Mouse (Mus musculus): ENCODE measurements around the gene Opa1. TPM values are rescaled to one million over a fixed set of nuclear protein-coding genes. Genes with fewer than 3 reads are reported as not detected.

Opa1 gene
- polyA plus RNA-seq, 1 experiment = 11.9 TPM

DNA sequence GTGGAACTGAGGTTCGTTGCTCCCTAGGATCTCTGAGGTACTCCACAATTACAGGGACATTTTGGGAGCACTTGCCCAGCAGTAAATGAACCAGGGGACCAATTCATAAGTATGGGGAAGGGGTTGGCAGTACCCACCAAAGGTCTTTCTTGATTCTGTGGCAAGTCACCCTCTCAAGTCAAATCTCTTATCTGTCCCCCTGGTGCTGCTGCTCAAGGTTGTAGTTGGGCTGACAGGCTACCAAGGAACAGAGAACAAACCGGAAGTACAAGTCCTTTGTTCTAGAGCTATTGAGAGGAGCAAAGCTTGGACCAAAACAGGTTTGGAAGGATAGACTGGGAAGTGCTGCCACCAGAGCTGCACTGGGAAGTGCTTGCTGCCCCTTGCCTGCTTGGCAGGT lies 105.0 kb downstream of the Opa1 start:
- no peak overlapping the region for H3K4me3 ChIP-seq (ENCODE audit: control insufficient read depth, insufficient read depth, low read length)
- 82% methylated on average over 2 of the region's 2 CpGs for WGBS

DNA sequence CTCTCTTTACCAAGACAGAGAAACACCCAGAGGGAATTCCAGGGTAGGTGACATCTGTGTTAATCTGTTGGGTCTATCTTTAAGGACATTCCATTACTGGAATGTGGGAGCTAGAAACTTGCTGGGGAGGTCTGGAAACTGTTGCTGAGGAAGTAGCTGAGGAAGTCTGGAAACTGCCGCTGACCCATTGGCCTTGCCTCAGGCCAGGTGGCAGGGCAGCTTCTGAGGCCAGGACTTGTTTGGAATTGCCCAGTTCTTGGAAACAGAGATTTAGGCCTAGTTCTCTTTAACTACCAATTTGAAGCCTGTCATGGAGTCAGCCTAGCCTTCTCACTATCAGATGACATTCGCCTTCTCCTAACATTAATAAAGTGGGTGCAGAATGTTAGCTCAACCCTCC lies 105.5 kb downstream of the Opa1 start:
- Histone ChIP-seq H3K36me3 (ENCODE audit: control insufficient read depth, insufficient read depth, low read length) (no peaks in the 10 kb centered on the region), H3K27me3 (ENCODE audit: control insufficient read depth, insufficient read depth, low read length) (no peaks in the 10 kb centered on the region), H3K4me3 (ENCODE audit: control insufficient read depth, insufficient read depth, low read length) (no peak overlapping the region), H3K27ac (ENCODE audit: control insufficient read depth, insufficient read depth, low read length) (no peak overlapping the region), H3K4me1 (replicated peaks; ENCODE audit: control insufficient read depth, insufficient read depth, low read length) (no peaks in the 10 kb centered on the region)
- 98% methylated on average over 2 of the region's 2 CpGs for WGBS
- no peak for DNase-seq
- no peak for TF ChIP-seq POLR2A (IDR thresholded peaks at IDR 0.05; ENCODE audit: control insufficient read depth, extremely low read depth, insufficient read depth, low read length, poor library complexity)
- TF ChIP-seq CTCF (IDR thresholded peaks at IDR 0.05; ENCODE audit: borderline replicate concordance, control insufficient read depth, extremely low read depth, insufficient read depth, low read length, poor library complexity) = no peak

More for the DNA sequence above, 105.0 kb downstream of the Opa1 start:
- no peak overlapping the region for H3K27ac ChIP-seq (ENCODE audit: control insufficient read depth, insufficient read depth, low read length)
- H3K27me3 ChIP-seq (ENCODE audit: control insufficient read depth, insufficient read depth, low read length) = no peaks in the 10 kb centered on the region
- TF ChIP-seq CTCF (IDR thresholded peaks at IDR 0.05; ENCODE audit: borderline replicate concordance, control insufficient read depth, extremely low read depth, insufficient read depth, low read length, poor library complexity) (no peak), POLR2A (IDR thresholded peaks at IDR 0.05; ENCODE audit: control insufficient read depth, extremely low read depth, insufficient read depth, low read length, poor library complexity) (no peak)
- no peaks in the 10 kb centered on the region for H3K4me1 ChIP-seq (replicated peaks; ENCODE audit: control insufficient read depth, insufficient read depth, low read length)
- H3K36me3 ChIP-seq (ENCODE audit: control insufficient read depth, insufficient read depth, low read length) = no peaks in the 10 kb centered on the region
- no peak for DNase-seq

DNA sequence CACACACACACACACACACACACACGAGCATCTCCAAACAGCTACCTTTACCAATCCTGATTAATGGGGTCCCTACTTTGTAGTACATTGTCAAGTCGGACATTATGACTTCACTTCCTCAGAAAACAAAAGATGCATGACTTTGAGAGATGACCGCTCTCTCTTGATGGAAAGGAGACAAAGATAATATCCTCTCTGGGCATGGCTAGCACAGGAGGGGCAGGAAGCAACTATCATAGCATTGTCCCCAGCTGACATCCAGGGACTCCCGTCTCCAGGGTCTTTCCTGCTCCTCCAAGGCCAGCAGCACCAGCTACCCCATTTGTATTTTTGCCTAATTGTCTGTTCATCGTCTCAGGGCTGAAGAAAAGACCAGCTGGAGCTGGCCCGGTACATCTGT lies 107.0 kb downstream of the Opa1 start:
- no peaks in the 10 kb centered on the region for H3K36me3 ChIP-seq (ENCODE audit: control insufficient read depth, insufficient read depth, low read length)
- 91% methylated on average over 6 of the region's 6 CpGs for WGBS
- H3K4me3 ChIP-seq (ENCODE audit: control insufficient read depth, insufficient read depth, low read length) = no peak overlapping the region
- no peak for DNase-seq
- no peaks in the 10 kb centered on the region for H3K27me3 ChIP-seq (ENCODE audit: control insufficient read depth, insufficient read depth, low read length)
- H3K27ac ChIP-seq (ENCODE audit: control insufficient read depth, insufficient read depth, low read length) = no peak overlapping the region
- no peaks in the 10 kb centered on the region for H3K4me1 ChIP-seq (replicated peaks; ENCODE audit: control insufficient read depth, insufficient read depth, low read length)
- TF ChIP-seq POLR2A (IDR thresholded peaks at IDR 0.05; ENCODE audit: control insufficient read depth, extremely low read depth, insufficient read depth, low read length, poor library complexity) (no peak), CTCF (IDR thresholded peaks at IDR 0.05; ENCODE audit: borderline replicate concordance, control insufficient read depth, extremely low read depth, insufficient read depth, low read length, poor library complexity) (no peak)

DNA sequence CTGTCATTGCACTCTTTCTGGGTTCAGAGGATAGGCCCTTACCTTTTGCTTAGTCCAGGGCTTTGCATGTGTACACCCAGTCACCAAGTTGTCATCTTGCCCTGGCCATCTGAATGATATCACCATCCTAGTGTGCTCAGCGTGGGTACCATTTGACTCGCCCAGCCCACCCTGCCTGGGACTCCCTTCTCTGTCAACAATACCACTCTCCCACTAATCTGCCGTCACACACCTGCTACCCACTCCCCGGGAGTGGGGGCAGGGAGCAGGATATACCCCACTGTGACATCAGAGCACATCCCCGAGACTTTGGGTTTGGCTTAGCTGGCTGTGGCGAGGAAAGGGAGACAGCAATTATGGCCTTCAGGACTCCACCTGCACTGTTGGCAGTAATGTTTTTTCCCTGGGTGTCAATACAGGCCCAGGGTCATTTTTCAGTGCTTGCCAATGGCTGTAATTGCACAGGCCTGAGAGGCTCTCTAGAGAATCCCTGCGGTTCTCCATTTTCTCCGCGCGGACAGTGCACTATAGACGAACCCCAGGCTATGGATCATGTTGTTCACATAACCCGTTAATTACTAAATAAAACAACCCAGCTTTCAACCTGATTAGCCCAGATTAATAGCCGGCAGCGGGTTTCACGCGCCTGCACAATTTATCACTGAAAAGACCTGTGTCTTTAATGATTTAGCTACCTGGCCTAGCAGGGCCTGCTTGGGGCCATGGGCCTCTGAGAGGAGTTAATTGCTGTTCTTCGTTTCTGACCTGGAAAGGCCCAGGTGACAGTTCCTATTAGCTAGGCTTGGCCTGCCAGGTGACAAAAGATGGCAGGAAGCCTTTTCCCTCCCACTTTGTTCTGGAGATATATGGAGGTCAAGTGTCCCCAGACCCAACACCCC lies 109.1 kb downstream of the Opa1 start:
- Histone ChIP-seq H3K4me1 (replicated peaks; ENCODE audit: control insufficient read depth, insufficient read depth, low read length) (no peaks in the 10 kb centered on the region), H3K4me3 (ENCODE audit: control insufficient read depth, insufficient read depth, low read length) (no peak overlapping the region), H3K27me3 (ENCODE audit: control insufficient read depth, insufficient read depth, low read length) (no peaks in the 10 kb centered on the region), H3K36me3 (ENCODE audit: control insufficient read depth, insufficient read depth, low read length) (no peaks in the 10 kb centered on the region), H3K27ac (ENCODE audit: control insufficient read depth, insufficient read depth, low read length) (no peak overlapping the region)
- DNase-seq = no peak
- TF ChIP-seq CTCF (IDR thresholded peaks at IDR 0.05; ENCODE audit: borderline replicate concordance, control insufficient read depth, extremely low read depth, insufficient read depth, low read length, poor library complexity) = no peak
- no peak for TF ChIP-seq POLR2A (IDR thresholded peaks at IDR 0.05; ENCODE audit: control insufficient read depth, extremely low read depth, insufficient read depth, low read length, poor library complexity)
- 92% methylated on average over 17 of the region's 17 CpGs for WGBS

- TF ChIP-seq CTCF (IDR thresholded peaks at IDR 0.05; ENCODE audit: borderline replicate concordance, control insufficient read depth, extremely low read depth, insufficient read depth, low read length, poor library complexity) (no peak), POLR2A (IDR thresholded peaks at IDR 0.05; ENCODE audit: control insufficient read depth, extremely low read depth, insufficient read depth, low read length, poor library complexity) (no peak)
- WGBS = 40% methylated on average over 11 of the region's 11 CpGs
- DNase-seq = no peak
These were observed 110.2 kb downstream of the Opa1 start for GRCm38 (mm10) chr16:29689187-29689819.

GRCm38 (mm10) chr16:29693025-29693682 lies 114.0 kb downstream of the Opa1 start:
- no peak overlapping the region for H3K27ac ChIP-seq (ENCODE audit: control insufficient read depth, insufficient read depth, low read length)
- WGBS = 65% methylated on average over 5 of the region's 5 CpGs
- H3K27me3 ChIP-seq (ENCODE audit: control insufficient read depth, insufficient read depth, low read length) = no peaks in the 10 kb centered on the region
- DNase-seq = no peak
- H3K4me3 ChIP-seq (ENCODE audit: control insufficient read depth, insufficient read depth, low read length) = no peak overlapping the region
- no peaks in the 10 kb centered on the region for H3K36me3 ChIP-seq (ENCODE audit: control insufficient read depth, insufficient read depth, low read length)
- no peaks in the 10 kb centered on the region for H3K4me1 ChIP-seq (replicated peaks; ENCODE audit: control insufficient read depth, insufficient read depth, low read length)
- TF ChIP-seq POLR2A (IDR thresholded peaks at IDR 0.05; ENCODE audit: control insufficient read depth, extremely low read depth, insufficient read depth, low read length, poor library complexity) = no peak
- TF ChIP-seq CTCF (IDR thresholded peaks at IDR 0.05; ENCODE audit: borderline replicate concordance, control insufficient read depth, extremely low read depth, insufficient read depth, low read length, poor library complexity) = no peak

More at GRCm38 (mm10) chr16:29689187-29689819, 110.2 kb downstream of the Opa1 start:
- H3K27ac ChIP-seq (ENCODE audit: control insufficient read depth, insufficient read depth, low read length) = no peak overlapping the region
- H3K4me3 ChIP-seq (ENCODE audit: control insufficient read depth, insufficient read depth, low read length) = no peak overlapping the region
- H3K27me3 ChIP-seq (ENCODE audit: control insufficient read depth, insufficient read depth, low read length) = no peaks in the 10 kb centered on the region
- H3K4me1 ChIP-seq (replicated peaks; ENCODE audit: control insufficient read depth, insufficient read depth, low read length) = no peaks in the 10 kb centered on the region
- H3K36me3 ChIP-seq (ENCODE audit: control insufficient read depth, insufficient read depth, low read length) = no peaks in the 10 kb centered on the region
